Mouse (Mus musculus) lung, postnatal 0 days (tissue): Measurements from ENCODE around the gene 1700015G11Rik. TPM values are rescaled to one million over a fixed set of nuclear protein-coding genes. Genes with fewer than 3 reads are reported as not detected.
A peak's percentile ranks its signal among the peaks of the same experiment; 100 is the strongest.

Experiments used
- ATAC-seq: fragments of 200-750 bp; cut with Nextera tagmentation; 2 replicates; pipeline ENCODE4 v1.8.0; 2017; ENCODE audit warnings: moderate library complexity
- DNase-seq: peaks from one replicate; pipeline ENCODE4 v3.0.0-alpha.2; 2016; ENCODE audit warnings: low spot score
- H3K27ac ChIP-seq: fragments of 300-500 bp; sonication (generic); 2 replicates; pipeline ENCODE4 v1.5.1; 2014; ENCODE audit warnings: antibody characterized with exemption, mild to moderate bottlenecking, low read length, mixed read lengths
- H3K27me3 ChIP-seq: fragments of 300-500 bp; sonication (generic); replicated peaks from 2 replicates; pipeline ENCODE4 v1.6.1; 2014; ENCODE audit warnings: low read length, mixed read lengths; ENCODE audit not compliant: insufficient read depth
- H3K36me3 ChIP-seq: fragments of 300-500 bp; sonication (generic); 2 replicates; pipeline ENCODE4 v1.6.1; 2014; ENCODE audit warnings: low read length, mixed read lengths; ENCODE audit not compliant: insufficient read depth
- H3K4me1 ChIP-seq: fragments of 300-500 bp; sonication (generic); 2 replicates; pipeline ENCODE4 v1.6.1; 2014; ENCODE audit warnings: antibody characterized with exemption, low read depth, low read length, mixed read lengths; ENCODE audit not compliant: insufficient read depth
- H3K4me2 ChIP-seq: fragments of 300-500 bp; sonication (generic); replicated peaks from 2 replicates; pipeline ENCODE4 v1.6.1; 2014; ENCODE audit warnings: low read depth, mild to moderate bottlenecking, low read length, moderate library complexity, mixed read lengths
- H3K4me3 ChIP-seq: fragments of 300-500 bp; sonication (generic); 2 replicates; pipeline ENCODE4 v1.5.1; 2014; ENCODE audit warnings: low read depth, low read length
- H3K9ac ChIP-seq: fragments of 300-500 bp; sonication (generic); replicated peaks from 2 replicates; pipeline ENCODE4 v1.6.1; 2014; ENCODE audit warnings: low read depth, mild to moderate bottlenecking
- H3K9me3 ChIP-seq: fragments of 300-500 bp; sonication (generic); 2 replicates; pipeline ENCODE4 v1.6.1; 2016; ENCODE audit warnings: low read length, mixed read lengths
- CTCF ChIP-seq: IDR thresholded peaks from 2 replicates; pipeline ENCODE4 v1.5.1; 2016; ENCODE audit warnings: antibody characterized with exemption, mild to moderate bottlenecking
- EP300 ChIP-seq: IDR thresholded peaks from 2 replicates; pipeline ENCODE4 v1.6.1; 2016; ENCODE audit warnings: antibody characterized with exemption, mild to moderate bottlenecking, control low read depth
- WGBS: fragments of 180-500 bp; shearing (Covaris S2); extraction: QIAGEN DNeasy Blood & Tissue Kit; methylation state at CpG from one replicate; pipeline ENCODE4 v1.1.7; 2014; 5-methylcytosine and 5-hydroxymethylcytosine counted together
- polyA plus RNA-seq: library from polyadenylated mRNA; unstranded; fragments of >200 nt; fragmentation: Nextera tagmentation; extraction: Ambion mirVana; gene quantifications from 2 replicates; pipeline ENCODE4 v1.2.1, GENCODE M21; 2015

1700015G11Rik gene
- polyA plus RNA-seq, result not detected in 2 replicates

- DNase-seq, result no peak
- no peak within 1 kb of the TSS for H3K9ac ChIP-seq
- 73% methylated on average over 3 of the region's 3 CpGs for WGBS
- H3K4me2 ChIP-seq, result no peak within 1 kb of the TSS
- no peak for TF ChIP-seq CTCF
- TF ChIP-seq EP300, result no peak
- H3K27me3 ChIP-seq, result no peaks in the 10 kb centered on the region
- ATAC-seq, result no peak
- no peaks in the 10 kb centered on the region for H3K36me3 ChIP-seq
- no peak within 1 kb of the TSS for H3K27ac ChIP-seq
- H3K4me1 ChIP-seq, result no peaks in the 10 kb centered on the region
- H3K4me3 ChIP-seq, result no peak within 1 kb of the TSS
- no peaks in the 10 kb centered on the region for H3K9me3 ChIP-seq
Measured at GRCm38 (mm10) chr7:52015628-52016027, at the start of gene 1700015G11Rik. Gene 1700015G11Rik (minus strand): TSS chr7:52015728.

GRCm38 (mm10) chr7:52056954-52057353, 41.4 kb upstream of the 1700015G11Rik start:
- Histone ChIP-seq H3K4me2 (no peak overlapping the region), H3K4me3 (no peak overlapping the region), H3K27ac (no peak overlapping the region), H3K9ac (no peak overlapping the region), H3K4me1 (no peaks in the 10 kb centered on the region), H3K36me3 (no peaks in the 10 kb centered on the region), H3K9me3 (no peaks in the 10 kb centered on the region), H3K27me3 (no peaks in the 10 kb centered on the region)
- DNase-seq, result no peak
- TF ChIP-seq EP300 (no peak), CTCF (no peak)
- WGBS, result 71% methylated on average over 2 of the region's 2 CpGs
- no peak for ATAC-seq

GRCm38 (mm10) chr7:52056274-52056673, 40.7 kb upstream of the 1700015G11Rik start:
- WGBS, result 50% methylated on average over 4 of the region's 4 CpGs

GRCm38 (mm10) chr7:52055831-52056230, 40.3 kb upstream of the 1700015G11Rik start:
- DNase-seq, result no peak
- no peaks in the 10 kb centered on the region for H3K27me3 ChIP-seq
- 48% methylated on average over 2 of the region's 2 CpGs for WGBS

More at GRCm38 (mm10) chr7:52056274-52056673, 40.7 kb upstream of the 1700015G11Rik start:
- Histone ChIP-seq H3K27me3 (no peaks in the 10 kb centered on the region), H3K4me1 (no peaks in the 10 kb centered on the region), H3K27ac (no peak overlapping the region), H3K36me3 (no peaks in the 10 kb centered on the region), H3K4me3 (no peak overlapping the region), H3K4me2 (no peak overlapping the region), H3K9me3 (no peaks in the 10 kb centered on the region), H3K9ac (no peak overlapping the region)
- no peak for TF ChIP-seq EP300
- TF ChIP-seq CTCF, result no peak
- ATAC-seq, result no peak
- no peak for DNase-seq

GRCm38 (mm10) chr7:52037600-52038582, 22.4 kb upstream of the 1700015G11Rik start:
- Histone ChIP-seq H3K9ac (no peak overlapping the region), H3K4me2 (no peak overlapping the region), H3K9me3 (no peaks in the 10 kb centered on the region), H3K36me3 (no peaks in the 10 kb centered on the region), H3K27me3 (no peaks in the 10 kb centered on the region), H3K27ac (no peak overlapping the region), H3K4me3 (no peak overlapping the region), H3K4me1 (no peaks in the 10 kb centered on the region)
- TF ChIP-seq CTCF (peak; percentile 63), EP300 (no peak)
- peak; percentile 61 for DNase-seq
- no peak for ATAC-seq
- WGBS, result 49% methylated on average over 8 of the region's 8 CpGs

More at GRCm38 (mm10) chr7:52055831-52056230, 40.3 kb upstream of the 1700015G11Rik start:
- no peak overlapping the region for H3K9ac ChIP-seq
- no peaks in the 10 kb centered on the region for H3K36me3 ChIP-seq
- no peaks in the 10 kb centered on the region for H3K9me3 ChIP-seq
- H3K27ac ChIP-seq, result no peak overlapping the region
- no peak for ATAC-seq
- TF ChIP-seq CTCF, result no peak
- no peak for TF ChIP-seq EP300
- no peak overlapping the region for H3K4me2 ChIP-seq
- H3K4me1 ChIP-seq, result no peaks in the 10 kb centered on the region
- H3K4me3 ChIP-seq, result no peak overlapping the region

GRCm38 (mm10) chr7:52024050-52024626, 8.6 kb upstream of the 1700015G11Rik start:
- no peaks in the 10 kb centered on the region for H3K9me3 ChIP-seq
- no peak overlapping the region for H3K27ac ChIP-seq
- no peaks in the 10 kb centered on the region for H3K36me3 ChIP-seq
- TF ChIP-seq EP300 (no peak), CTCF (no peak)
- H3K4me2 ChIP-seq, result no peak overlapping the region
- no peak overlapping the region for H3K9ac ChIP-seq
- DNase-seq, result no peak
- H3K4me3 ChIP-seq, result no peak overlapping the region
- no peaks in the 10 kb centered on the region for H3K27me3 ChIP-seq
- WGBS, result 80% methylated on average over 5 of the region's 5 CpGs
- no peaks in the 10 kb centered on the region for H3K4me1 ChIP-seq
- no peak for ATAC-seq
